Mouse (Mus musculus): Measurements from ENCODE around the gene Ldlrad3.

DNA sequence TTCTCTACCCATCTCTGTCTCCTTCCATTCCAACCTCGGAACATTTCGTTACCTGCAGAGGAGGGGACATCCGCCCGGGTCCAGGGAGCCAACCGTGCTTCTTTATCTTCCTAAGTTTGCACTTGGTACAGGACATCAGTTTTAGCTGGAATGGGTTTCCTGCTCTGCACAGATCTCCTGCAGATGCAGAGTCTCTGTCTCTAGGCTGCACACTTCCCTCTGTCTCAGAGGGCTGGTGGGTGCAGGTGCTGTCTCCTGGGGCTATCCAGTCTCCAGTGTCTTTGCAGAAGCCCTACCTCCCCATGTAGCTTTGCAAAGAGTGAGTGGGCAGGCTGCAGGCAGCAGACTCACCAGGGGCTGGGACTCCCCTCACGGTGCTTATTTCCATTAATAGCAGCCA is 109.9 kb downstream of the Ldlrad3 start:
- TF ChIP-seq CTCF (IDR thresholded peaks at IDR 0.05; ENCODE audit: low read depth) (no peak), EP300 (IDR thresholded peaks at IDR 0.05; ENCODE audit: low read depth) (no peak)
